Mouse (Mus musculus): Measurements from ENCODE around the gene Krt83.
"Not testable (repeated sequence)": the region's sequence is repeated elsewhere in the genome, so short reads cannot be mapped to it uniquely, and the experiment has no call there.

The Krt83 gene

DNA sequence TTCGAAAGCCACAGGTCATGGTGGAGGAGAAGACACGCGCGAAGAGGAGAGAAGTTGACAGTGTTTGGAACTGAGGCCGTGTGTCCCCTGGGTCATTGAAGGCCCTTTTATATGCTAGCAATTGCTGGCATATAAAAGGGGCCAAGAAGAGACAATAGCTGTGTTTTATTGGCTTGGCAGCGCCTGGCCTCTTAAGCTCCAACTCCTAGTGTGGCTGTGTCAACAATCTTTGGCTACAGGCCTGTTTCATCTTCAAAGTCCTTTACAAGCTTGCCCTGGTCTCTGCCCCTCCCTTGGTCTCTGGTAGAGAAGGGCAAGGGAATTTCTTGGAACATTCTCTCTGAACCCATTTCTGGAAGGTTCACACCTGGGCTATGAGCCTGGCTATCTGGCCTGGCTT is at the start of gene Krt83:
Krt83 (minus strand) TSS at position 82 of the 400 bp plus-strand sequence.
- in situ Hi-C loops (cut with MboI; ENCODE audit: unreplicated experiment in 2 of 2) = no loop called here

DNA sequence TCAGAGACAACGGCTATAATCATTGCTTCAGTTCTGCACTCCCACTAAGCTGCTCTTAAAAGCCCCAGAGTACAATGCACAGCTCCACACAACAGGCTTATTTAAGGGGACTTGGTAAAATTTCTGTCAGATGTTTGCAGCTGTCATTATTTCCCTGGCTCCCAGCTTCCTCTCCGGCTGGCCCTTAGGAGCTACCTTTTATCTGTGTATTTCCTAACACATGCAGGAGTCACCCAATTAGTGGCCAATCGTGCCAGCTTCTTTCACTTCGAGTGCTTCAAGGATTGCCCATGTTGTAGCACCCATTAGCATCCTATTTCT is 47.2 kb upstream of the Krt83 start:
- in situ Hi-C loops (cut with MboI; ENCODE audit: unreplicated experiment in 2 of 2) = no loop called here

DNA sequence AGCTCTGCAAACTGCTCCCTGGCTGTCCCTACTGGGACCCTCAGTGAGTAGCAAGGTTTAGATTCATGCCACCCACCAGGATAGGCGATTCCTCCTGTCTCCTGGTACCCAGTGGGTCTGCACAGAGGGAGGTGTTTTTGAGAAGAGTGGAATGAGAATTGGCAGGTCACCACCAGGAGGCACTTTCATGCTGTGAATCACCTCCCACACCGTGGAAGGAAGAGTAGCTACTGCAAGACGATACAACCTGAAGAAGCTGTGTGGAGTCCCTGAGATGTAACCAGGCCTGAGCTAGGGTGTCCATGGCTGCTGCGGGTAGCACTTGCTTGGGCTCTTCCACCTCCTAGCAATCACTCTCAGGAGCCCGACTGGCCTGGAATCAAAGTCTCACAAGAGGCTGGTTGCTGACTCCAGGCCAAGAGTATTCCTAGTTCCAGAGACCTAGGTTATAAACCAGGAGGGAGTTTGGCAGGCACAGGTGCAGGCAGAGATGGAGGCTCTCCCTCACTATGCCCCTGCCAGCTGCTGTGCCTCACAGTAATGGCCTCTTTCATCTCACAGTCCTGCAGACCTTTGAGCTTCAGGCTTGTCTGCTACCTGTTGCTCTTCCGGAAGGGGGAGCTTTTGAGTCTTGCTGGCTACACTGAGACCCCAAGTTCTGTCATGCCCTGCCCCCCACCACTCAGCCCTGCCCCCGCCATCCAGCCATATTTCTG is 46.7 kb upstream of the Krt83 start:
- in situ Hi-C loops (cut with MboI; ENCODE audit: unreplicated experiment in 2 of 2) = no loop called here

DNA sequence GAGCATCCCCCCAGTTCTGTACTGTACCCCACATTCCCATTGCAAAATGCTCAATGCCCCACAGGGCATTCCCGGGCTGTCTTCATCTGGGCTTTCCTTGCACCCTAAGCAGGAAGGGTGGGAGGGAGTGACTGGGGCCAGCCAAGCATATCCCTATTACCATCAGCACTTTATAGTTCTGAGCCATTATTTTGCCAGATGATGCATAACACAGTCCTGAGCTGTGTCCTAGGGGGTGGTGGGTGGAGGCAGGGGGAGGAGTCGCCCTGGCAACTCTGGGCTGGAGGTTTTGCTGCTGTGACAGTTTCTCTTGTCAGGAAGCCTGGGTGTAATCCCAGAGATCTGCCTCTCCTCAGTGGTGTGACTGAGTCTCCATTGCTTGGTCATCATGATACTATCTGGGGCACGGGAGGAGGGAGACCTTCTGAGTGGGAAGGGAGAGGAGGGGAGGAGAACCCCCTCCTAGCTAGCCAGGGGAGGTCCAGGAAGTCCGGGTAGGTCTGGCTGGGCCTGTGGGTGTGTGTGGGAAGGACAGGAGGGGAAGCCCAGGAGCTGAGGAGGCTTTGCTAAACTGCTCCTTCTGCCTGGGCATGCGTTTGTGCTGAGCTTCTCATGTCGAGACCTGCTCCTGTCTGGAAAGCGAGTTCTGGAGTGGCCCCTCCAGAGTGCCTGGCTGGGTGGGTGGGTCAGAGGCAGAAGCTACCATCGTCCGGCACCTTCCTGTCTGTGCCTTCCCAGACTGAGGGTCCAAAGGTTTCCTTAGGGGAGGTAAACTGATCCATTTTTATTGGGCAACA is 44.9 kb upstream of the Krt83 start:
- in situ Hi-C loops (cut with MboI; ENCODE audit: unreplicated experiment in 2 of 2) = no loop called here

DNA sequence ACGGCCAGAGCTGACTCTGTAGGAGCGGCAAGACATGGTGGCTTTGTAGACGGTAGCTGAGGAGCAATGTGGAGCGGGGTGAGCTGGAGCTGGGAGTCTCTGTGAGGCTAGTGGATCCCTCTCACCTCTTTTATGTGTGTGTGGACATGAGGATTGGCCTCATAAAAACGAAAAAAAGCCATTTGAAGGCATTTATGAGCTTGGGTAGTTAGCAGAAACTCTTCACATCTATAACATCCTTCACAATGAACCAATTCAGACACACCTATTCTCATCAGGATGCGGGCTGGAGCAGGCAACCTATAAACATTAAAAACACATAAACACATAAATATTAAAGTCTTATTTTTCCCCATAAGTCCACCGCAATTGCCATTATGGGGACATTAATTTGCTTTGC is 41.4 kb upstream of the Krt83 start, which contains the start of gene Krt84:
Krt84 (minus strand) TSS at position 101 of the 400 bp plus-strand sequence.
- in situ Hi-C loops (cut with MboI; ENCODE audit: unreplicated experiment in 2 of 2) = no loop called here

DNA sequence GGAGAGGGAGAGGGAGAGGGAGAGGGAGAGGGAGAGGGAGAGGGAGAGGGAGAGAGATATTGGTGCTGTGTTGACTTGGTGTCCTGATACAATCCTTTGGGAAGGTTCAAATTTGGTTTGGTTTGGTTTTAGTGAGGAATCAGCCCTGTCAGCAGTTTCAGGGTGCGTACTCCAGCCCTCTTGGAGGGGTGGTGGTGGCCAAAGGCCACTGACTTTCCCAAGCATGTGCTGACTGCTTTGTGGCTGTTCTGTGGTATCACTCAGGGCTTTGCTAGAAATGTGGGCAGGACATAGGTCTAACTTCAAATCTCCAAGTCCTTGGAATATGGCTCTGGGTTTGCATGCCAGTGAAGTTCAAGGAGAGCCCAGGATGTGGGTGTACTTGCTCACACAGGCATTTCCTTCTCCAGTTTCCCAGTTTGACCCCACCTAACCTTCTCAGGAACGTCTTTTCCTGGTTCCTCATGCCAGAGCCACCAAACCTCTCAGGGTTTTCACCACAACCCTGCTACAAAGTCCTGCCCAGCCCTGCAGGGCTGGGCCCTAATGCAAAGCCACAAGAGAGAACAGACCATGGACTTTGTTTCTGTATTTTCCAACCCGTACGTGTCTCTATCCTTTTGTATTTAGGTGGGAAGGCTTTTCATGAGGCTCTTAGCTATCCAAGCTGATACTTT is 31.4 kb upstream of the Krt83 start:
- in situ Hi-C loops (cut with MboI; ENCODE audit: unreplicated experiment in 2 of 2) = loop anchor here in 1 of 2 experiments (10.0 kb wide), 1 partner anchor 178 kb away; no protein-coding TSS in a partner anchor

GRCm38 (mm10) chr15:101519792-101520191 is 28.5 kb upstream of the Krt83 start:
- in situ Hi-C loops (cut with MboI; ENCODE audit: unreplicated experiment in 2 of 2) = loop anchor here in 1 of 2 experiments (10.0 kb wide), 1 partner anchor 175 kb away; no protein-coding TSS in a partner anchor

- in situ Hi-C loops (cut with MboI; ENCODE audit: unreplicated experiment in 2 of 2) = not testable (repeated sequence)
These were observed 25.8 kb upstream of the Krt83 start, which contains the start of gene Gm49425 for GRCm38 (mm10) chr15:101517161-101517560. TSS of gene Gm49425 (minus strand) at chr15:101517261.

- in situ Hi-C loops (cut with MboI; ENCODE audit: unreplicated experiment in 2 of 2) = loop anchor here in 1 of 2 experiments (5.0 kb wide), 1 partner anchor 76 kb away; no protein-coding TSS in a partner anchor
These were observed 16.9 kb upstream of the Krt83 start for GRCm38 (mm10) chr15:101508247-101508646.

- in situ Hi-C loops (cut with MboI; ENCODE audit: unreplicated experiment in 2 of 2) = loop anchor here in 1 of 2 experiments (5.0 kb wide), 1 partner anchor 75 kb away; no protein-coding TSS in a partner anchor
These were observed 15.8 kb upstream of the Krt83 start for GRCm38 (mm10) chr15:101506896-101507758.

- in situ Hi-C loops (cut with MboI; ENCODE audit: unreplicated experiment in 2 of 2) = no loop called here
These were observed 5.9 kb upstream of the Krt83 start for GRCm38 (mm10) chr15:101497181-101497580.

DNA sequence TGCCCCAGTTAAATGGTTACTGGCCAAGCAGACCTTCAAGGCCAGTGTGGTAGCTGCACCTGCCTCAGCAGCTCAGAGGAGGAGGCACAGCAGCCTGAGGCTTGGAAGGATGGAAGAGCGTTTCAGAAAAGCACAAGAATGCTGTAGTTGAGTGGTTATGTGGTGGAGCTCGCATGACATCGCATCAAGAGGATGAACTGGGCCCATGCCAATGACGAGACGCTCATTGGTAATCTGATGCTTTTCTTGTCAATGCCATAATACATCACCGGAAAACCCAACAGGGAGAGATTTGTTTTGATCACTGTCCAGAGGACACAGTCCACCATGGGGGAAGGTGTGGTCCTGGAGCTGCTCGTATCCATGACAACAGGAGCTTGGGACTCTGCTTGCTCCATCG is 4.0 kb upstream of the Krt83 start:
- in situ Hi-C loops (cut with MboI; ENCODE audit: unreplicated experiment in 2 of 2) = no loop called here

GRCm38 (mm10) chr15:101494203-101494602 is 2.9 kb upstream of the Krt83 start:
- in situ Hi-C loops (cut with MboI; ENCODE audit: unreplicated experiment in 2 of 2) = no loop called here

DNA sequence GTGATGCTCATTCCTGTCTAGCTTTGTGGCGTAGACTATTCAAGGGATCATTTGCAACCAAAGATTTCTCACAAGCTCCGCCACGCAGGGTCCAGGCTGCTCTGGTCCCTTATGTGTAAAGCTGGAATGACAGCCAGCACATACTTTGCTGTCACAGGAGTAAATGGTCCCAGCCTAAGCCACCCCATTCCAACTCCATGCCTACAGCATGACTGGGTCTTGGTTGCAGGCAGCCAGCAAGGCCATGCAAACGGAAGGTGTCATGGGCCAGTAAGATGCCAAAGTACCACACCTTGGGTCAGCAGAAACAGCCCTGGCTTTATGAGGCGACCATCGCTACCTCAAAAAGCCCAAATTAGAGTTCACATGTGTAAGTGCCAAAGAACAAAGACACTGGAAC is 2.4 kb upstream of the Krt83 start:
- in situ Hi-C loops (cut with MboI; ENCODE audit: unreplicated experiment in 2 of 2) = no loop called here

GRCm38 (mm10) chr15:101492718-101493117 is 1.4 kb upstream of the Krt83 start:
- in situ Hi-C loops (cut with MboI; ENCODE audit: unreplicated experiment in 2 of 2) = no loop called here

GRCm38 (mm10) chr15:101485911-101486635 is 5.2 kb downstream of the Krt83 start:
- in situ Hi-C loops (cut with MboI; ENCODE audit: unreplicated experiment in 2 of 2) = no loop called here

- in situ Hi-C loops (cut with MboI; ENCODE audit: unreplicated experiment in 2 of 2) = no loop called here
These were observed 6.4 kb downstream of the Krt83 start for GRCm38 (mm10) chr15:101484939-101485338.

DNA sequence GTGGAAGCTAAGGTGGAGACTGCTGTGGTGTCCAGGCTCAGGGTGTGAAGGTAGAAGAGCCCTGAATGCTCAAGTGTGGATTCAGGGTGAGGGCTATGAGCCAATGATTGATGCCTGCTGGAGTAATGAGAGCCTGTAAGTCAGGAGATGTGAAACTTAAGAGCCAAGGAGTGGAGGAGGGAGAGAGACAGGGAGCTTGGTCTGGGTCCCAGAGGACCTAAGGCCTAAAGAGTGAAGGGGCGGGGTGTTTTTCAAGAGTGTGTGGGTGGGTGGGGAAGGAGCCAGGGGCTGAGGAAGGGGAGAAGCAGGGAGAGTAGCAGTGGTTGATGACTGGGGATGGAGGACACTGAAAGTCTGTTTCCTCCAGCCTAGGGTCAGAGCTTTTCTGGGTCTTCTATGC is 7.7 kb downstream of the Krt83 start:
- in situ Hi-C loops (cut with MboI; ENCODE audit: unreplicated experiment in 2 of 2) = no loop called here

DNA sequence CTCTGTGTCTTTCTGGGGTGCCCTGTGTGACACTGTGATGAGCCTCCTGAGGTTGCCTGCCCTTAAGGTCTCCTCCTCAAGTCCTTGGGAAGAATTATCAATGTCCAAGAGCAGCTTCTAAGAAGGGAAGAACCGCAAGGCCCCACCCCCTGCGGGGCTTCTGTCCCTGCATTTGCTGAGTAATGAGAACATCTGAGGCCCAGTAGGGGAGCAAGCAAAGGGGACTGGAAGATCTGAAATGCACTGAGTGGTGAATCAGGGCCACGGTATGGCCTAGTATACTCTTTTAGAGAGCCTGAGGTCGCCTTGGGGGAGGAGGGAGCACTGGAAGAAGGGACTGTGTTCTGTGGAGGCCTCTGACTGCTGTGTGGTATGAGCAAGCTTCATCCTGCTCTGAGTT is 9.3 kb downstream of the Krt83 start:
- in situ Hi-C loops (cut with MboI; ENCODE audit: unreplicated experiment in 2 of 2) = no loop called here
